Mouse (Mus musculus): ENCODE results near the gene Hist1h2bb. TPM values are rescaled to one million over a fixed set of nuclear protein-coding genes. Genes with fewer than 3 reads are reported as not detected.

The Hist1h2bb gene
- total RNA-seq, 2 experiments from 2014 or later: 281 to 294 TPM

DNA sequence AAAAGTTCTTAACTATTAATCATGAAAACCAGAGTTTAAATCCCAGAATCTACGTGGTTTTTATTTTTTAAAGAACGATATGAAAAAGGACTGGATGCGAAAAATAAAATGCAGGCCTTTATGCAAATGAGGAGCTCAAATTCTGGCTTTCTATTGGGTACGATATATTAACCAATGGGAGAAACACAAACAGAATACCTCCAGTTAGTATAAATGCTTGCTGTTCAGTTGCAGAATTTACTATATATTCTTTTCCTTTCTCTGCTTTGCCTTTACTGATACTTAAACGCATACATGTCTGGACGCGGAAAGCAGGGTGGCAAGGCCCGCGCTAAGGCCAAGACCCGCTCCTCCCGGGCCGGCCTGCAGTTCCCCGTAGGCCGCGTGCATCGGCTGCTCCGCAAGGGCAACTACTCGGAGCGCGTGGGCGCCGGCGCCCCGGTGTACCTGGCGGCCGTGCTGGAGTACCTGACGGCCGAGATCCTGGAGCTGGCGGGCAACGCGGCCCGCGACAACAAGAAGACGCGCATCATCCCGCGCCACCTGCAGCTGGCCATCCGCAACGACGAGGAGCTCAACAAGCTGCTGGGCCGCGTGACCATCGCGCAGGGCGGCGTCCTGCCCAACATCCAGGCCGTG, 4.4 kb downstream of the Hist1h2bb start, which contains the start of gene Hist1h2ab:
Gene Hist1h2ab, plus strand, starts transcription at position 288 of the 639 bp plus-strand sequence.
- peak; percentile 43 for DNase-seq

DNA sequence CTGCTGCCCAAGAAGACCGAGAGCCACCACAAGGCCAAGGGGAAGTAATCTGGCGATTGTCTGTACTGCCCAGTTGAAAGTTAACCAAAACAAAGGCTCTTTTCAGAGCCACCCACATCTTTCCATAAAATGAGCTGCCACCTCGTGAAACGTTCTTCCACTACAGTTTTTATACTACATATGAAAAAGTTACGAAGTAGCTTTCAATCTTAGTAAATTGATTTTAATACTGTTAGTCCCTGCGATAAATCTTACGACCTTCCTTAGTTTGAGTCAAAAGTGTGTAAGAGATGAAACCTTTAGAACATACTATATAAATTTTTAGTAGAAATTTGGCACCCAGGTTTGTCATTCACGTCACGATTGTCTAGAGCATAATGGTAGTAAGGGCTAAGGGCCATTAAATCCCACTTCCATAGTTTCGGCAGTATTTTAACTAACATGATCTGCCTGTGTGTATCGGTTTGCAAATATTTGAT, 5.0 kb downstream of the Hist1h2bb start:
- DNase-seq: no peak

DNA sequence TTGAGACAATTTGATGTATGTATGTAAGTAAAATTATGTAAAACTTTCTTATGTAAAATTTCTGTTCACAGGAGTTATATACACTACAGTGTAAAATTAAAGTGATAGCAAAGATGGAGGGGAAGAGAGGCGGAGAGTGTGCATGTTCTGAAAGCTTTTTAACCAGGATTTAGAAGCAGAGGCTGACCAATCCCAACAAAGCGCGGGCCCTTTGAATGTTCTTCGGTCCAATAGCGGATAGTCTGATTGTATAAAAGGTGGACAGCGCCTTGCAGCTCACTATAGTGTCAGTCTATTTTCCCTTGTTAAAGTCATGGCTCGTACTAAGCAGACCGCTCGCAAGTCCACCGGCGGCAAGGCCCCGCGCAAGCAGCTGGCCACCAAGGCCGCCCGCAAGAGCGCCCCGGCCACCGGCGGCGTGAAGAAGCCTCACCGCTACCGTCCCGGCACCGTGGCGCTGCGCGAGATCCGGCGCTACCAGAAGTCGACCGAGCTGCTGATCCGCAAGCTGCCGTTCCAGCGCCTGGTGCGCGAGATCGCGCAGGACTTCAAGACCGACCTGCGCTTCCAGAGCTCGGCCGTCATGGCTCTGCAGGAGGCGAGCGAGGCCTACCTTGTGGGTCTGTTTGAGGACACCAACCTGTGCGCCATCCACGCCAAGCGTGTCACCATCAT, 5.7 kb downstream of the Hist1h2bb start, which contains the start of gene Hist1h3b:
Gene Hist1h3b, plus strand, starts transcription at position 201 of the 675 bp plus-strand sequence.
- DNase-seq: peak; percentile 91

DNA sequence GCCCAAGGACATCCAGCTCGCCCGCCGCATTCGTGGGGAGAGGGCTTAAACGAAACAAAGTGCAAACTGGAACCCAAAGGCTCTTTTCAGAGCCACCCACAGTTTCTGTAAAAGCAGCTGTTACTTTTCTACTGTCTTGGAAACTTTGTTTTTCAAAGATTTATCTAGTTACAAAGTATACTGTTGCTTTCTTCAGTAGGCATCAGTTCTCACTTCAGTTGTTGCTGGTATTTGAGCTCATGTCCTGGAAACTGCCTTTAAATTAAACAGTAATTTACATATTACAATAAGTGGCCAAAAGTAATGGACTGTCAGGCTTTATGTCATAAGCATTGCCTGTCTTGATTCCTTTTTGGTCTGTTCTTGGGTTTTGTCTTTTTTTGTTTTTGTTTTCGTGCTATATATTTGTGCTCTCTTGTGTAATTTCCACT, 6.2 kb downstream of the Hist1h2bb start:
- no peak for DNase-seq

DNA sequence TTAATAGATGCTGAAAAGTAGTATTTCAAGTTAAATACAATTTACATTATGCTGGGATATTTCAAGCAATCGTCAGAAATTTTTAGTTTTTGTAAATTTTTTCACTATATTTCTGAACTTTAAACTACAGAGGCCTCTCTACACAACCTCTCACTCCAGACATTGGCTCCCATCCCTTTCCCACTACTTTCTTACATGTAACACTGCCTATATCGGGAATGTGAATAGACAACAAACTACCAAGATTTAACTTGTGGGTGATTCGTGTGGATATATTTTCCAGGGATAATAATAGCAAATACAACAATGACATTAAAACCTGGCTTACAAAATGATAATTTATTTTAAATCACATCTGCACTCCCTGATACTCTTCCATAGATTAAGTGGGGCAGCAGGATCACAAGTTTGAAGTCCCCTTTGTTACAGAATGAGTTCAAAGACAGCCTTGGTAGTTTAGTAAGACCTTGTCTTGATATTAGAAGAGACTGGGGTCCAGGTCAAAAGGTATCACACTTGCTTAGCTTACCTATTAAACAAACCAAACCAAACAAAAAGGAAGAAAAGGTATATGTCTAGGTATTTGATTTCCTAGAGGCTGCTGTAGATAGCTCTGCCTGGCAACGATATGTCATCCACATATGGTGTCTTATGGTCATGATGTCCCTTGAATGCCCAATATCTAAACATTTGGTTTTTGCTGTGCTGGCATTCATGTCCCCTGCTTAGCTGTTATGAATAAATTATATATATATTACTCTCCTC, 7.0 kb downstream of the Hist1h2bb start:
- DNase-seq: no peak

DNA sequence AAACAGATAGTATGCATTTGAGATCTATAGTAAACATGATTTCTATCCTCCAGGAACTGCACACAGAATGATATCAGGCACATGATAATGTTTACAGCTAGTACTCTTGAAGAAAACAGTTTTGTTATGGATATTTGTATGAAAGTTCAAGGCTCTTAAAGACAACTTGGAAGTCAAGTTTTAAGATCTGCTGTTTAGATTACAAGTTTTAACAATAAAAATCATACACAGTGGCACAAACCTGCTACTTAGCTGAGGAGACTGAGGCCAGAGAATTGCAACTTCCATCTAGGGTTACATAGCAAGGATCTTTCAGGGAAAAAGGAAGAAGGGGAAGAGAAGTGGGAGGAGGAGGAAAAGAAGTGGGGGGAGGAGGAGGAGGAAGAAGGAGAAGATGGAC, 8.5 kb downstream of the Hist1h2bb start:
- no peak for DNase-seq

DNA sequence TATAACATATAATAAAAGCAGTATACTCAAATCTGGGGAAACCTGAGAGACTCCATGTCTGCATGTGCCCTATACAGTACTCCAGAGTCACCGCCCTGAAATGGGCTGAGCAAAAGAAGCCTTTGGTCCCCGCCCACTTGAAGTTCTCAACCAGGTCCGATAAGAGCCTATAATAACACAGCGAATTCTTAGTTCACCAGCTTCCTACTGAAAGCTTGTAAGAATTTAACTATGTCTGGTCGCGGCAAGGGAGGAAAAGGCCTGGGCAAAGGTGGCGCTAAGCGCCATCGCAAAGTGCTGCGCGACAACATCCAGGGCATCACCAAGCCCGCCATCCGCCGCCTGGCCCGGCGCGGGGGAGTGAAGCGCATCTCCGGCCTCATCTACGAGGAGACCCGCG, 10.3 kb downstream of the Hist1h2bb start, which contains the start of gene Hist1h4b:
Gene Hist1h4b, plus strand, starts transcription at position 224 of the 400 bp plus-strand sequence.
- DNase-seq: peak; percentile 85

DNA sequence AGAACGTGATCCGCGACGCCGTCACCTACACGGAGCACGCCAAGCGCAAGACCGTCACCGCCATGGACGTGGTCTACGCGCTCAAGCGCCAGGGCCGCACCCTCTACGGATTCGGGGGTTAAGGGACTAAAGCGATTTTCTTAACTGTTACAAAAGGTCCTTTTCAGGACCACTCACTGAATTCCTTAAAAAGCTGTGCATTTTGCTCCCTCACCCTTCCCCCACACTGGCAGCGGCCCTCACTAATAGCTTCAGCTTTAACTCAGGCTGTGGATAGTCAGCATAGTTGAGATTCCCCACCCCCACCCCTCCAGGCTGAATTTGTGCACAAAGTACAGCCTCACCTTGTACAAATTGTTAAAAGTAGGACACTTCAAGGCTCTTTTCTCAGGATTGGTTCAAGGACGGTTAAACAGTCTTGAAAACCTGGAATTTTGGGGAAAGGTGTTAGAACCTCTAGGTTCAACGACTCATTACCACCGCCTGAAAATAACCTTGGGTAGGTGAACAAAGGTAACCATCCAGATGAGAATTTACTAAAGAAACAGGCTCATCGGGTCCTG, 10.8 kb downstream of the Hist1h2bb start:
- DNase-seq: no peak

DNA sequence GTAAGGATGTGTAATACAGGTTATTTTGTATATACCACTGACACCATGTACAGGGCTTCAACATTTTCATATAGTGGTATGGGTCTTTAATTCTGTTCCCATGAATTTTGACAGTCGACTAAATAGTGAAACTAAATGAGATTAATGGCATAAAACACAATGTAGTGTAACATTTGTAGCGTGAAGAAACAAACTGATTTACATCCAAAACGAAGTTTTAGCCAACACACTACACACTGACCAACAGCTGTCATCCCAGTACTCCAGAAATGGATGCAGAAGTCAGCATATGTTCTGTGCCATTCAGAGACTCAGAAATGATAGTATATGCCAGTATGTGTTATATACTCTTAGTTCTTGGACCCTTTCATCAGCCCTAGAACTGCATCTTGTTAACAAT, 11.4 kb downstream of the Hist1h2bb start:
- DNase-seq: no peak

DNA sequence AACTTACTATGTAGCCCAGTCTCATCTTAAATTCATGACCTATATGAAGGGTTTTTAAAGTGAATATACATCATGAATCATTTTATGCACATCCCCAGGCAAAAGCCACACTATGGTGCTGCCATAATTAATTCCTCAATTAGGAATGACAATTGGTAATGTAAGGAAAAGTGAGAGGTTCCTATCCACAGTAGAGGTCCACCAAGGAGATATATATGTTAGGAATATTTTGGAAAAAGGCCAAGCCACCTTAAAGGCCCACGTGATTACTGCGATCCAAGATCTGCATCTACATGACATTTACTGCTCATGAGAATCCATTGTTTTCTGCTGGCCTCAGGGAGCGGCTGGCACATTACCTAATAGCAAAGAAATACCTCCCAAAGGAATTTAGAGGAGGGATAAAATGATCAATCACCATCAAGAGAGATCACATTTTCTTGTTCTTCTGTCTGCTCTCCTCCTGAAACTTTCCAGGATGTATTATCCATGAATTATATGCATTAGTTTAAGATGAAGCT, 12.8 kb downstream of the Hist1h2bb start:
- no peak for DNase-seq

DNA sequence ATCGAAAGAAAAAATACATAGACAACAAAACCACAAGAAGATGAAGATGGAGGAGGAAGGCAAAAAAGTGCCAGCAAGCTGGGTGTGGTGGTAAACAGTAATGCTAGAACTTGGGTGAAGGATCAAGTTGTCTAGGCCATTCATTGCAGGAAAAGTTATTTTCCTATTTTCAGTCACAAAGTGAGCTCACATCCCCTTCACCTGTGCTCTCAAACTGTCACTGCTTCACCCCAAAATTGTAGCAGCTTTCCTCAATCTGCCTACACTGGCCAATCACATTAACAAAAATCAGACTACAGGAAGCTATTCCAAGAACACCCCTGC, 13.3 kb downstream of the Hist1h2bb start:
- DNase-seq: no peak

DNA sequence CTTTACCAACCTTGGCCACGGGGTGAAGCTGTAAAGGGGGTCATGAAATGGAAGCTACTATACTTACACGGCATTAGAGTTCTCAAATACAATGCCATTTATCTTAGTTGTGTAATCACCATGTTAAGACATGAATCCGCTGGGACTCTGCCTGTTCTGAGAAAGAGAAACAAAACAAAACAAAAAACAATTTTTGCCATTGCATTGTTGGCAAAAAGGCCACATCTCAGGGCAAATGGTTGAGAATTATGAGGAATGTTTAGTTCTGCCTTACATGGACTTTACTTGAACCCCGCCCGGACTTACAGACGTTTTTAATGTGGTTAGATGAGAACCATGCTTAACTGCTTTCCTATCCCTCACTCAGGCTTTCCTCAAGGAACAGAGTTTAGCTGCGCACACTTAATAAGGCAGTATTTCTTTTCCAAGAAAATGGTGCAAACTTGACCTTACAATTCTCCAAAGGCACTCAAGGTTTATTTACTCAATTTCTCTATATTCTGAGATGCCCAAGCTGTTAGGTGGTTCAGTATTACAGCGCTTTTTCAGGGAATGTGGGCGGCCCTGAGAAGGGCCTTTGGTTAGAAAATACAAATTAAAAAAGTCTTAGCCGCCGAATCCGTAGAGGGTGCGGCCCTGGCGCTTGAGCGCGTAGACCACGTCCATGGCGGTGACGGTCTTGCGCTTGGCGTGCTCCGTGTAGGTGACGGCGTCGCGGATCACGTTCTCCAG, 13.9 kb downstream of the Hist1h2bb start:
- peak; percentile 16 for DNase-seq

DNA sequence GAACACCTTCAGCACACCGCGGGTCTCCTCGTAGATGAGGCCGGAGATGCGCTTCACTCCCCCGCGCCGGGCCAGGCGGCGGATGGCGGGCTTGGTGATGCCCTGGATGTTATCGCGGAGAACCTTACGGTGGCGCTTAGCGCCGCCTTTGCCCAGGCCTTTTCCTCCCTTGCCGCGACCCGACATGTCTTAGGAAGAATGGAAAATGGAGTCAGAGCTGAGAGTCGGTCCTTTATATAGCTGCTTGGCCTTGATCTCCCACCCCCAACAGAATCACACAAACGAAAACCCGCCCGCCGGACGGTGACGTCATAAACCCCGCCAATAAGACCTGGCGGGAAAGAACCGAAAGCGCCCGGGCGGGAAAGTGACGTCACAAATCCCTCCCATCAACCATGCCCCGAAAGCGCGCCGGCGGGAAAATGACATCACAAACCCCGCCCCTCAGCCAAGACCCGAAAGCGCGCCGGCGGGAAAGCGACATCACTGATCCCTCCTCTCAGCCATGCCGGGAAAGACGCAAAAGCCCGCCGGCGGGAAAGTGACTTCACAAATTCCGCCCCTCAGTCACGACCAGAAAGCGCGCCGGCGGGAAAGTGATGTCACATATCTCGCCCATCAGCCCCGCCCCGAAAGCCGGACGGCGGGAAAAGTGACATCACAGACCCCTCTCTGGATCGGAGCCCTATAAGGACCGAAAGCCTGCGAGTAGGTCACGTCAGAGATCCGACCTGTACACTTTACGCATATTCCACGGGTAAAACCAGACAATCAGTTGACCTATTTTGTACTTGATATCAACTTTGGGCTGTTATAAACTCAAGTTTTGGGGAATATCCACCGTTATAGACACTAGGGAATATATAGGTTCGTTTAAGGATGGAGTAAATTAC, 14.7 kb downstream of the Hist1h2bb start, which contains the start of gene Hist1h4a:
Gene Hist1h4a, minus strand, starts transcription at position 259 of the 893 bp plus-strand sequence.
- DNase-seq: peak; percentile 99

DNA sequence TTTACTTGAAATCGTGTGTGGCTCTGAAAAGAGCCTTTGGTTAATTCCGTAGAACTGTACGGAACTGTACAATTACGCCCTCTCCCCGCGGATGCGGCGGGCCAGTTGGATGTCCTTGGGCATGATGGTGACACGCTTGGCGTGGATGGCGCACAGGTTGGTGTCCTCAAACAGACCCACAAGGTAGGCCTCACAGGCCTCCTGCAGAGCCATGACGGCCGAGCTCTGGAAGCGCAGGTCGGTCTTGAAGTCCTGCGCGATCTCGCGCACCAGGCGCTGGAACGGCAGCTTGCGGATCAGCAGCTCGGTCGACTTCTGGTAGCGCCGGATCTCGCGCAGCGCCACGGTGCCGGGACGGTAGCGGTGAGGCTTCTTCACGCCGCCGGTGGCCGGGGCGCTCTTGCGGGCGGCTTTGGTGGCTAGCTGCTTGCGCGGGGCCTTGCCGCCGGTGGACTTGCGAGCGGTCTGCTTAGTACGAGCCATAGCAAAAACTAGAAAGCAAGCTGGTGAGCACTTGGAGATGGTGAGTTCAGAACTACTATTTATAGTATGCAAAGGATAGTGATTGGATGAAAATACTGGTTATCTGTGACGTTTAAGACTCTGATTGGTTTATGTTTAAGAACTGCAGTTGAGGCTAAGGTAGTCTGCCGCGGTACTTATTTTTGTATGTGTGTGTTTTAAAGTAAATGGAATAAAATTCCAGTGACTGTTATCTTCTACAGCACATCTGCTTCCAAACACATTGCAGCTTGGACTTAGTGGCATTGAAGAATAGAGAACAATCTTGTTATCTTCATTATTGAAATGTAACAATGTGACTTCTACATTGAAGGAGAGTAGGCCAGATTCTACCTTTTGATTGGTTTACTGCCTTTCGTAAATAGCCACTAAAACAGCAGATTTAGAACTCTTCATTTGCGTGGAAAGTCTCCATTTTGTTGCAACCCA, 15.6 kb downstream of the Hist1h2bb start, which contains the start of gene Hist1h3a:
Gene Hist1h3a, minus strand, starts transcription at position 516 of the 951 bp plus-strand sequence.
- peak; percentile 67 for DNase-seq

DNA sequence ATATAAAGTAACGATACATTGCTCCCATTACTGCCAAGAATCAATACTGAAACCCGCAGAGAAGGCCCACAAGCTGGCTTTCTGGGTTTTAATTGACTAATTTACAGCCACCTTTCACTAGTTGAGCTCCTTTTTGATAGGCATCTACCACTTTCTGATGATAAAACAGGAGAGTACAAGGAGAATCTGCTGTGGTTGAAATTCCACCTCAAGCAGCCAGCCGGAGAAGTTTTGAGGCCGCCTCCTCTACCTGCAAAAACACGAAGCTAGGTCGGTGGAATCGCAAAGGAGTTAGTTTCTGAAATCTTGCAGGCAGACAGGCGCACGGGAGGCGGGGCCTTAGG, 16.7 kb downstream of the Hist1h2bb start:
- DNase-seq: no peak

DNA sequence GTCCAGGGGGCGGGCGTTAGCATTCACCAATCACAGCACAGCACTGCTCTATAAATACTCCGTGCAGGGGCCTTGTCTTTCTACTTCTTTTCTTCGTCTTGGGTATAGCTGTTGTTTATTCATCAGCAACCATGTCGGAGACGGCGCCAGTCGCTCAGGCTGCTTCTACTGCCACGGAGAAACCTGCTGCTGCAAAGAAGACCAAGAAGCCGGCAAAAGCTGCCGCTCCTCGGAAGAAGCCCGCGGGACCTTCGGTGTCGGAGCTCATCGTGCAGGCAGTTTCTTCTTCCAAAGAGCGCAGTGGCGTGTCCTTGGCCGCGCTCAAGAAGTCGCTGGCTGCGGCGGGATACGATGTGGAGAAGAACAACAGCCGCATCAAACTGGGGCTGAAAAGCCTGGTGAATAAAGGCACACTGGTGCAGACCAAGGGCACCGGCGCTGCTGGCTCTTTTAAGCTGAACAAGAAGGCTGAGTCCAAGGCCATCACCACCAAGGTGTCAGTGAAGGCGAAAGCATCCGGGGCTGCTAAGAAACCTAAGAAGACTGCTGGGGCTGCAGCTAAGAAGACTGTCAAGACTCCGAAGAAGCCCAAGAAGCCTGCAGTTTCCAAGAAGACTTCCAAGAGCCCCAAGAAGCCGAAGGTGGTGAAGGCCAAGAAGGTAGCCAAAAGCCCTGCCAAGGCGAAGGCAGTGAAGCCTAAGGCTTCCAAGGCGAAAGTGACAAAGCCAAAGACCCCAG, 17.2 kb downstream of the Hist1h2bb start, which contains the start of gene Hist1h1a:
Gene Hist1h1a, plus strand, starts transcription at position 81 of the 738 bp plus-strand sequence.
- DNase-seq: peak; percentile 85

DNA sequence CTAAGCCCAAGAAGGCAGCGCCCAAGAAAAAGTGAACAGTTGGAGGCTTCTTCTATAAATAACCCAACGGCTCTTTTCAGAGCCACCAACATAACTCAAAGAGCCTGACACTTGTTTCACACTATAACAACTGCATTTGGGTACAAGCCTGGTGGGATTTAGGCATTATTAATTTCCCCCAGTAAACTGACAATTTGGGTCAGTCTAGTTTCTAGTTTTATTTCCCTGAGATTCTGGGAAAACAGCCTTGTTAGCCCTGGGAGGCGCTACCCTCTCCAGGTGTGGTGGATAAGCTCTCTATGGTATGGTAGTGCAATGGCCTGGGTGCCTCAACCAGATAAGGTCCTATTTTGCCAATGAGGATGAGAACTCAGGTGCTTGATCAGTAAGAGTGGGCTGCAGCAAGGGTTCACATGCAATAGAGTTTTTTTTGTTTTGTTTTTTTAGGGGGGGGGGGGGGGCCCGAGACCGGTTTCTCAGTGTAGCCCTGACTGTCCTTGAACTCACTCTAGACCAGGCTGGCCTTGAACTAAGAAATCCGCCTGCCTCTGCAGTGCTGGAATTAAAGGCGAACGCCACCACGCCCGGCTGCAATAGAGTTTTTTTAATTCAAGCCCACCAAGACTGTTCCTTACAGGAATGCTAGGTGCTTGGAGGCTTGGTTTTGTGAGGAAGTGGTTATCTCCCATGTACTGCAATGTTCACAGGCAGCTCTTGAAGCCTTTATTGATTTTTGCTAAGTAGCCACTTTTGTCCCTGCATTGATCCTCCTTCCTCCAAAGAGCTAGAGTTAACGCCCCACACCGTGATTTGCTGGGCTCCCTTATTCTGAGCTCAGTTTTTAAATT, 18.0 kb downstream of the Hist1h2bb start:
- DNase-seq: no peak

DNA sequence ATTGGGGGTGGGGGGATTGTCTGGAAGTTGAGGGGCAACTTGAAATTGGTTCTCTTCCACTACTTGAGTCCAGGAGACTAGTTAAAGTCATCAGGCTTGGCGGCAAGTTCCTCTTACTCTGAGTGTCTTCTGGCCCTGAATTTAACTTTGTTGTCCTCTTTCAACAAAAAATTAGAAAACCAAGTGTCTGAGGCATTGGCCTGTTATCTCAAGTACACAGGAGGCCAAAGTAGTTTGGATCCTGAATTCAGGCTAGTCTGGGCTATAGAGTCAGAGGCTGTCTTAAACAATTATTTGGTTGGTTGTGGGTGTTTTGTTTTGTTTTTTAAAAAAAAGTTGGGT, 18.6 kb downstream of the Hist1h2bb start:
- DNase-seq: no peak

Data from heart, postnatal 4 days (tissue).